Mouse (Mus musculus): ENCODE results near the gene Slc25a22. TPM values are rescaled to one million over a fixed set of nuclear protein-coding genes. Genes with fewer than 3 reads are reported as not detected.

The Slc25a22 gene
- total RNA-seq (2022): 100 to 1,000 TPM; 295 to 343 (median 318) TPM

DNA sequence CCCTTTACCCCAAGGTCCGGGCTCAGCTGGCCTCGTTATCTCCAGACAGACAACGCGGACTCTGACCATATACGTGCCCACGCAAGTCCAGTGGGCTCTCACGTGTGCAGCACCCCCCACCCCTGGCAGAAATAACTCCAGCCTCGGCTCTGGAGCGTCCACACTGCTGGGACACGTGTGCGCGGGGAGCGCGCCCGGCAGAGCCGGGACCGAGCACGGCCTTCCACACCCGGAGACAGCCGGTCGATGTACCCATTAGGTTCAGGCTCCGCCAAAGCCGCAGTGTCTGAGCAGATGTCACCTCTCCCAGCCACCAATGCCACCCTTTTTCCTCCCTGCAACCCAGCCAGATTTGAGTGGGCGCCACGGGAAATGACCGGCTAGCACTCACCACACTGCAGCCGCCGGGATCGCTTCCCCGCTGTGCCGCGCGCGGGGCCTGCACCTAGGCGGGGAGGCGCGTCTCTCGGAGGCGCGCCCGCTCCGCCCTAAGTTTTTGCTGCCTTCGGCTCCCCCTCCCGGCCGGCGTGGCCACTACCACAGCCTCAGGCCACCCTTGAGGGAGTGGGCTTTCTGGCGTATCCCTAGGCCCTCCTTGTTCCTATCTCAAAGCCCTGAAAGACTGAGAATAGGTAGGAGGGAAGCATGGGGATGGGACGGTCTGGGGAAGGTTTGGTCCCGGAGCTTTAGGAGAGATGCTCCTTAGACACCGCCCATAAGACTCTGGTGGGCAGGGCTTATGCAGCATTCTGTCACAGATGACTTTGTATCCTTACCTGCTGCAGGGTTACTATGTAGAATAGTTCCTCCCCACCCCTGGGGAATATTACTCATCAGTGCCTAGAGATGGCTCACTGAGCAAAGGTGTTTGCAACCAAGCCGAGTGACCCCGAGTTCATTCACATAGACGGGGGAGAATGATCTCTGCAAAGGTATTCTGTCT lies at the start of gene Slc25a22:
TSS of gene Slc25a22 (minus strand) at position 715 of the 943 bp plus-strand sequence.
- peak; percentile 33 to 76 for DNase-seq (ENCODE audit: low spot score in 2 of 2)

DNA sequence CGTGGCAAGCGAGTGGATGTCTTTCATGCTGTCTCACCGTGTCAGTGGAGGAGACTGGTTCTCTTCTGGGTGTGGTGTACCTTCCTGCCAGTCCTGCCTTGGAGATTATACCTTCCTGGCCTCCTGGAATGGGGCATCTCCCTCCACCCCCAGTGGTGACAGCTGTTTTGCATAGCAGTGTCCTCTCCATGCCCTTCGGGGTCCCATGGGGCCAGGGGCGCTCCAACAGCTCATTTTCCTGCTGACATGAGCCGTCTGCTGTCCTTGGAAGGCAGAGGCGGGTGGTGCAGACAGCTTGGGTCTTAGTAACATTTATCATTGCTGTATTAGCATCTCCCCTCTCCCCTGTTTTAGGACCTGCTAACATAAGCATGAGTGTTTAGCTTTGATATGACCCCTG lies 49.4 kb upstream of the Slc25a22 start:
- no peak for DNase-seq (ENCODE audit: low spot score in 2 of 2)

DNA sequence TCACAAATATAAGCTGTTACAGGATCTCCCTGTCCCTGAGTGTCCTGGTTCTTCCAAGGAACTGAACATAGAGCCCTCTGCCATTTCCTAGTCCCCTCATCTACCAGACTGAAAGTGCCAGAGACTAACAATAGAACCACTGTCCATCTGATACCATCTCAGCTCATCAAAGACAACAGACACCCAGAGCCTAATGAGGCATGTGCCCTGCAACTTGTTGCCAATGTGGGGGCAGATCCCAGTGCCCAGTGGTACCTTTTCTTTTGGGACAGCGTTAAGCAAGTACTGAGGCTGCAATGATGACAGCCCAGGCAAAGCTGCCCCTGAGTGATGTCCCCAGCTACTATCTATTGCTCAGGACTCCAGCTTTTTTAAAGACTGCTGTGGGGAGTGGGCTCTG lies 48.5 kb upstream of the Slc25a22 start:
- no peak for DNase-seq (ENCODE audit: low spot score in 2 of 2)

DNA sequence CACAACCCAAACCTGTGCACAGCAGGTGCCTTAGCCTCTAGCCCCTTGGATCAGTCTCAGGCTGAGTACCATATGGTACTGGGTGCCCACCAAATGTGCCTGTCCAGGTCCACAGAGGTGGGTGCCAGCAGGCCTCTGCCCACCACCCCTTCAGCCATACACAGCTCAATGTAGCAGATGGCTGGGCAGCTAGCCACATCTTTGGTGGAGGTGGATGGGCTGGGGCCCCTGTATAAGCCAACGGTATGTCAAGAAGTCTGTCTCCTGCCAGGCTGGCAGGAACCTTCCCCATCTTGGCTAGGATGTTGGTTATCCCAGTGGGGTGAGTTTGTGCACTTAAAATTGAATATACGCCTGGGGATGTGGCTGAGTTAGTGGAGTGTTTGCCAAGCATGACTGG lies 47.9 kb upstream of the Slc25a22 start:
- DNase-seq (ENCODE audit: low spot score in 2 of 2): no peak

DNA sequence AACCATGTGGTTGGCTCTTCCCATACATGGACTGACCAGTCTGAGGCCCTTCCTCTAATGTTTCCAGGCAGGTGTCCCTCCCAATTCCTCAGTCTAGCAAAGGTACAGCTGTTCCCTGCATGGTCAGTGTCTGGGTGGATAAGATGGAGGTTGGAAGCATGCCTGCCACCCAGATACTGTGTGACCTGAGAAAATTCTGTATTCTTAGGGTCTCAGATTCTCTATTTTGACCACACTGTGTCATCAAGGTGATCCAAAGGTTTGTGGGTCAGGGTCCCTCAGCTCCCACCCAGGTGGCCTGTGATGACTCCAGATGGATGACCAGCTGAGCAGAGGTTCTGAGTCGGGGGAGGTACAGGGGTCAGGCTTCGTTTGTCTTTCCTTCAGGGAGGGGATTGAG lies 47.5 kb upstream of the Slc25a22 start:
- DNase-seq (ENCODE audit: low spot score in 2 of 2): no peak

DNA sequence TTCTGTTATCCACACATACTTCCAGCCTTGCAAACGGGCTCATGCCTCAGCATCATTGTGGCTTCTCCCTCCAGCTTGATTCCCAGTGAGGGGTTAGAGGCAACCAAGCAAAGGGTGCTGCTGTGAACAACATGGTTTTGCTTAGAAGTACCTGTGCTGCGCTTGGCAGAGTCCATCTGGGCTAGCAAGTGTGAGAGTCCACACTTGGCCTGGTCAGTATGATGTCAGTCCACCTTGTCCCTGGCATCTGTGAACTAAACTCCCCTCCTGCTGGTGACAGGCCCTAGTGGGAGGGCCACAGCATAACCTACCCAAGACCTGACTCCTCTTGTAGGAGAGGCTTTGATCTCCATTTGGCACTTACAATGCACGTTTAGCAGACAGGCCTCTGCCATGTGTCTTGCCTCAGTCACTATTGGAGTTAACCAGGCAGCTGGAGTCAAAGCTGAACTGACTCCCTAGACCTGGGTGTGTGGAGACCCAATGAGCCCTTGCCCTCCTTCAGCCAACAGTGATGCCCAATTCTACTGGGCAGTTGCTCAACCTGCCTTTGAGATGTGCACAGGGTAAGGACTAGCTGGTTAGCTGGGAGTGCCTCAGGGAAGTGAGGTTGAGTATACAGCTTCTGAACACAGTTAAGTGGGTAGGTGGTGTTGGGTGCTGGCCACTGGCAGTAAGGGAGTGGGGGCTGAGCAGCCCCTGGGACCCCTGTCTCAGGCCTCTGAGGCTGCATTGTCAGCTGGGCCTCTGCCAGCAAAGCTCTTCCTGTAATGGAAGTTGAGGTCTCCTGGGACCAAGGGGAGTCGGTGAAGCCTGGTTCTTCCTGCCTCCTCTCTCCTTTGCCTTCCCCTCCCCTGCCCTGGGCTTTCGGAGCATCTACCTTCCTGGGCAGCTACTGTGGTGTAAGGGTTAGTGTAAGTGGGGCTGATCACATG lies 46.8 kb upstream of the Slc25a22 start:
- DNase-seq (ENCODE audit: low spot score in 2 of 2): no peak

DNA sequence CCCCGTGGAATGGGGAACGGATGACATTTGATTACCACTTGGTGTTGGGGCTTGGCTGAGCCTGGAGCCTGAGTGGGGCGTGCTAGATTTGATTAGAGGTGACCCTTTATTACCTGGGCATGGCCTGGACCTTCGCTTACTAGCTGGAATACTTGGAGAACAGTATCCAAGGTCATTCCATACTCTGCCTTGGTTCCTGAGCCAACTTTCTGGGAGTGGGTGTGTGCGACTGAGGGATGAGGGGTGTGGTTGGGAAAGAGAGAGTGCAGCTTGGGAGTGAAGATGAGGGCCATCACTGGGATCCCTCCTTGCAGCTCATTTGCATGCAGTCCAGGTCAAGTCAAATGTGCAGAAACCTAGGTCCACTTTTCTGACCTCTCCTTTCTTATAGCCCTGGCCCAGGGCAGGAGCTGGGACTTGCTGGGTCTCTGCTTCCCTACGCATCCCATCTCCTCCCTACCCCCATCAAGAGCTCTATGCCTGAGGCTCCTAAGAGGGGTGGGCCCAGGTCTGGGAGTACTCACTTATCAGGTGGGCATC lies 45.5 kb upstream of the Slc25a22 start:
- no peak for DNase-seq (ENCODE audit: low spot score in 2 of 2)

DNA sequence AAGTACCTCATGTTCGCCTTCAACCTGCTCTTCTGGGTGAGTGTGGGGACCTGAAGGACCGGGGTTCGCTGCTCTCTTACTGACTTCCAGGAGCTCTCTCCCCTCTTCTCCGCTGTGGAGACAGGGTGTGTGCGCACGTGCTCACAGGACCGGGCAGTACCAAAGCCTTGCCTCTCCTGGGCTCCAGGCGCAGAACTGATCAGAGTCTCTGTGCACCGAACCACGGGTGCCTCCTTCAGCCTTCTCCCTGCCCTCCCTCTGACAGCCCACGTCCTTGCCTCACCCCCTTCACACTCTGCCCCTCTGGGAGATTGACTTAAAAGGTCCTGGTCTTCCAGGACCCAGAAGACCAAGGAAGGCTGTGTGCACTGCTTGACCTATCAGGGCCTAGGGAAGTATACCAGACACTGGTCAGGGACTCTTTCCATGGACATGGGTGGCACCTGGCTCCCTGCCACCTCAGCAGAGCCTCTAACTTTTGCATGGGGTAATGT lies 44.9 kb upstream of the Slc25a22 start:
- DNase-seq (ENCODE audit: low spot score in 2 of 2): no peak

DNA sequence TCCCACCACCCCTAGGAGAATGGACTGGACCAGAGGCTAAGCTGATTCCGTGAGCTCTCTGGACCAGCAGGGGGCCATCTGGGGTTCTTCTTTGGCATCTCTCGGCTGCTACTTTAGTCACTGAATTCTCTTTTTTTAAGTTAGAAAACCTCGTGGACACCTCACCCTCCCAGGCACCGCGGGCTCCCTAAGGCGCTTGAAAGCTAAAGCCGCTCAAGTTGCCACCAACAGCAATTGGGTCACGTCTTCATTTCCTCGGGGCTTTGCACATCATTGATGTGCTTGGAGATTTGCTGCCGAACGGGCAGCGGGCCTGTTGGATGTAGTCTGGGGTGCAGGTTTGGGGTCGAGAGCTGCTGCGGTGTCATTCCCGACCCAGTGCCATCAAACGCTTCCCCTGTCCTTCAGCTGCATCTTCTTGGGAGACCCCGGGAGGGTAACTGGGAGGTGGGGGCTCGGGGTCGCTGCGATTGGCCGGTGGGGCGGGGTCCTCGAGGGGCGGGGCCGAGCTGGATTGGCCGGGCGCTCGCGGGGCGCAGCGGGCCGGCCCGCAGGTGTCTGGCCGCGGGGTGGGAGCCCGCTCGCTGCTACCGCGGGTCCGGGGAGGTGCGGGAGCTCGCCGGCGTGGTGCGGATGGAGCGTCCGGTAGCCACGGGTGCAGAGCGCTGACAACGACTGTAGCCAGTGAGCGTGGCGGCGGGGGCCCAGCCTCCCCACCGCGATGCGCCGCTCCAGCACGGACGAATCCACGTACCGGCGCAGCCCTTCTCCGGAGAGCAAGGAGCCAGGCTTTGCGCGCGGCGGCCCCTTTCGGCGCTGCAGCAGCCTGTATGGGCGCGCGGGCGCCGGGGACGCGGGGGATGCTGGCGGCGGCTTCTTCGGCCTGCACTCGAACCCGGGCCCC lies 44.1 kb upstream of the Slc25a22 start:
- no peak for DNase-seq (ENCODE audit: low spot score in 2 of 2)

DNA sequence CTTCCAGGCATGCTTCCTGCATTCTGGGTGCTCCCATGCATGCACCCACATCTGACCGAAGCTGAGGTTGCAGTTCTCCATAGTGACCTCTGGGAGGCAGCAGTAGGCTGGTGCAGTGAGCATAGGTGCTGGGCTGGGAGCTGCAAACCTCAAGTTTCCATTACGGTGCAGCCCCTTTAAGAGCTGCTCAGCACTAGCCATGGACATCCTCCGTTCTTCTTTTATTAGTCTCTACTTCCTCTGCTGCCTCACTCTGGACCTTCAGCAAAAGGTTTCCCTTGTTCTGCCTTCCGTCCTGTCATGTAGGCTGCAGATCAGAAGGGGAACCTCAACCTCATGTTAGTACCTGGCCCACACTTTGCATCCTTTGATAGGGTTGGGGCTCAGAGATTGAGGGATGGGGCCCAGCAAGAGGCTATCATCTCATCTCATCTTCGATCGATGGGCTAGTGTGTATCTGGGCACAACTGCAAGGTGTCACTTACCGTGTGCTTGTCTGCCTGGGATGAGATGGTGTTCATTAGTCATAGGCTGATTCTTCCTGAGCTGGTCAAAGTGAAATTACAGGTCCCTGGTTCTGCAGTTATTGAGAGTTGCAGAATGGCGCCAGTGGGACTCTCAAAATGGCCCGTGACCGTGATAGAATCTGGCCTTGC lies 43.3 kb upstream of the Slc25a22 start:
- peak in 1 of 2 experiments; percentile 75 for DNase-seq (ENCODE audit: low spot score in 2 of 2)

DNA sequence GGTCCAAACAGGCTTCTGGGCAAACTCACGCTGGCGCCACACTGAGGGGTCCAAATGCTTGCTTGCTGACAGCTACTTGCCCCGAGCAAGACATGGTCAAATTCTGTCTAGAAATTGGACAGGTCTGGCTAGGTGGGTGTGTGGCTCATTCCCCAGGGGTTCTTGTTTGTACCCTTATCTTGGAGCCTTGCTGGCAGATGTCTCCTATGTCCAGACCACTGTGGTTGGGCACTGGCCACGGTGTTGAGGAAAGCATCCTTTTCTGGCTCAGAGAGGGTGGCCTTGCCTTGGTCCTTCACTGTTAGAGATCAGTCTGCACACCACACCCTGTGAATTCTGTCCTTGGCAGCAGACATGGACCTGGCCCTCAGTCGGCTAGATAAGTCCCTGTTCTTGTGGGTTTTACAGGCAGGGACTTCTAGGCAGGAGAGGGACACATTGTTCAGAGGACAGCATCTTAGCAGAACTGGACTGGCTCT lies 40.6 kb upstream of the Slc25a22 start:
- no peak for DNase-seq (ENCODE audit: low spot score in 2 of 2)

DNA sequence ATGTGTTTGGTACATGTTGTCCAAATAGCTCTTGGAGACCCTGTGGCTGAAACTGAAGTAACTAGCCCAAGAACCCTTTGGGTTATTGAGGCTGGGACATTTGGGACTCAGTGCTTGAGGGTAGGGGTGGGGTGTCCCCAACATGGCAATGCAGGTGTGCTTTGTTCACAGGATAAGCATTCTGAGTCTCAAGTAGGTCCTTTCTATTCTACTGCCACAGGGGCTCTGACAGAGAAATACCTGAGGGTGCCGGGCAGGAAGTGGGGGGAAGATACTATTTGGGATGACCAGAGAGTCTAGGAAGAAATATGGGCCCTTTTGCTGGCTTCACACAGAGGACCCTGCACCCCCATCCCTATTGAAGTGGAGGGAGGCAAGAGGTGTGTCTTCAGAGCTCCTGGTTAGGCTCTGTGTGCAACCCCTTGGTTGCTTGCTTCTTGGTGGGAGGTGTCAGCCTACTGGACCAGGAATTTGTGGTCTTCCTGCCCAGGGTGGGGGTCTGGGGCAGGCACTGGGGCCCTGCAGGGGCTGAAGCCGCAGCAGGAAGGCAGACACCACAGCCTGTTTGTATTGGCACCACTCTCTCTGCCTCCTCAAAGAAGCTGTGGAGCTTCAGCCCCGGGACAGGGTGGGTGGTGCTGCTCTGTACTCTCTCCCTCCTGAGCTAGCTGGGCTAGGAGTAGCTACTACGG lies 40.0 kb upstream of the Slc25a22 start:
- no peak for DNase-seq (ENCODE audit: low spot score in 2 of 2)

DNA sequence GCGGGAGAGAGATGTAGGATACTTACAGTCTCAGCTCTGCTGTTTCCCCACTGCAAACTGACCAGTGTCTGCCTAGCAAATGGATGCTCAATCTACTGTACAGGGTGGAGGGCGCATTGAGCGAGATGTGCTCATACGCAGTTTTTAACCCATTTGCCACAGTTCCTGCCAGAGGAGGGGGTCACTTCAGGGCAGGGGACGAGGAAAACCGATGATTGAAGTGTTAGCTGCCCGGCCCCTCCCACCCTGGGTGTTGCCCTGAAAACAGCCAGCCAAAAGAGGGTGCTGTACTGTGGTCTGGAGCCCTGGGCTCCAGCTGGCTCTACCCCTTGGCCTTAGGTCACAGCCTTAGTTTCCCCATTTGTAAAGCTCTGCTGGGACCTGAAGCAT lies 39.3 kb upstream of the Slc25a22 start:
- no peak for DNase-seq (ENCODE audit: low spot score in 2 of 2)

DNA sequence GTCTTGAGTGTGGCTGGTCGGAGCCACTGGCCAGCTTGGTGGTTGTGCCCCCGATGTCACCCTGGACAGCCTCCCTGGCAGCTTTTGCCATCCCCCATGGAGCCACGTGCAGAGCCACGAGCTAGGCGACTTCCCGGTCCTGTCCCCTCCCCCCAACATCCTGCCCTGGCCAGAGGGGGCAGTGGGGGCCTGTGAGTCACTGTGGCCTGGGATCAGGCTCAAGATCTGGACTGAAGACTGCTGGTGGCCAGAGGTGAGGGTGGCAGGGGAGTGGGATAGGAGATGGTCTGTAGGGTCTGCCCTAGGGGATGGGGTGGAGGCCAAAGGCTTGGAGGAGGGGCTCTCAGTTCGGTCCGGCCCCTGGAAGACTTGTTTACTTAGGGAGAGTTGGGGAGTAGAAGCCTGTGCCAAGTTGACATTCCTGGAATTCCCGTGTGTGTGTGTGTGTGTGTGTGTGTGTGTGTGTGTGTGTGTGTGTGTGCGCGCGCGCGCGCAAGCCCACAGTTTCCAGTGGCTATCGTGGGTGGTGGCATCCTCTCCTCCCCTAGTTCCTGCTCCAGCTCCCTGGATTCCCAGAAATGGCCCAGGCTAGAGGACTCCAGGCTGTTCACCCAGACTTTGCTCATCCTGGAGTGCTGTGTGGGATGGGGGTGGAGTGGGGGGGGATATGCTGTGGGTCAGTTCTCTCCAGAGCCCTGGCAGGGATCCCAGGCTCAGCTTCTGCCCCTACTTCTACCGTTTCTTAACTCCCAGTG lies 38.7 kb upstream of the Slc25a22 start:
- DNase-seq (ENCODE audit: low spot score in 2 of 2): no peak

DNA sequence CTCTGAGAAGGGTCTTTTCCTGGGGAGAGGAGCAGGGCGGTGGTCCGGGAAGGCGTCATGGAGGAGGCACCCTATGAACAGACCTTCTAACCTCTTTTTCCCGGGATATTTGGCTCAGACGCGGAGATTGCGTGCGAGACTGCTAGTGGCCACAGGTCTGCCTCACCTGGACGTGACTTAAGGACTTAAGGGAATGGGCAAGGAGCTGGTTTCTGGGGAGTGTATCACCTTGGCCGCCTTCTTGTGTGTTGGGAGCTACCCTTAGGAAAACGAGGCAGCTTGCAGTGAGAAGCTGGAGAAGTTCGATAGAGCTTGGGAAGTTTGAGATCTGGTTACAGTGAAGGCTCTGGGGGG lies 38.1 kb upstream of the Slc25a22 start:
- no peak for DNase-seq (ENCODE audit: low spot score in 2 of 2)

DNA sequence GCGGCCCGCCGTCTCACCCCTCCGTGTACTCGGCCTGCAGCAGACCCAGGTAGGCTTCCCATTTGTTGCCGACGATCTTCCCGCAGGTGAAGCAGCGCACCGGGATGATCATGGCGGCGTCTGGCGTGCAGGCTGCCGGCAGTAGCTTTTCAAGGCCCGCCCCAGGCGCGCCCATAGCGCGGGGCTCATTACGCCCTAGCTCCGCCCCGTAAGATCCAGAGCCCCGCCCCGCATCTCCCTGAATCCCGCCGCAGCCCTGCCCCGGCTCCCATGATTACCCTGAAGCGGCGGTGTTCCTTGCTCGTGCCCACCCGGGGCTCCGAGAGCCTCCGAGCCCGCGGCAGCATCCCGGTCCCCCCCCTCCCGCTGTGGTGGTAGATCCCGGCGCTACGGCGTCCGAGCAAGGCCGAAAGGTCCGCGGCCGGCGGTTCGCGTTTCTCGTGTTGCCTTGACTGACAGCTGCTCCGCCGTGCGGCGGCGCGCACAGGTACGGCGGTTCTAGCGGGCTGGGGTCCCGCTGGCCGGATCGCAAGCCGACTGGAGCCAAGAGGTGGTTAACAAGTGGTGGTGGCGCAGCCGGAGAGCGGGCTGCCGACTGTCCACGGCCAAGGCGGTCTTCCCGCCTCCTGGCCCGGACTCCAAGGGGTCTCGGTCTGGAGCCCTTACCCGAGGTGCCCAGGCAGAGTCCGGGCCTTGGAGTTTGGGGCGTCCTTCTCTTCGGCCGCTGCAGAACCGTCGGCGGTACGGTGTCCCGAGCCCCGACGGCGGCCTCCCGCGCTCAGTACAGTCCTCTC lies 37.5 kb upstream of the Slc25a22 start, which contains the start of the genes Polr2l and Tspan4:
TSS of gene Polr2l (minus strand) at position 122 of the 794 bp plus-strand sequence.
TSS of gene Tspan4 (plus strand) at position 230 of the 794 bp plus-strand sequence.
- peak in 1 of 2 experiments; percentile 82 for DNase-seq (ENCODE audit: low spot score in 2 of 2)

DNA sequence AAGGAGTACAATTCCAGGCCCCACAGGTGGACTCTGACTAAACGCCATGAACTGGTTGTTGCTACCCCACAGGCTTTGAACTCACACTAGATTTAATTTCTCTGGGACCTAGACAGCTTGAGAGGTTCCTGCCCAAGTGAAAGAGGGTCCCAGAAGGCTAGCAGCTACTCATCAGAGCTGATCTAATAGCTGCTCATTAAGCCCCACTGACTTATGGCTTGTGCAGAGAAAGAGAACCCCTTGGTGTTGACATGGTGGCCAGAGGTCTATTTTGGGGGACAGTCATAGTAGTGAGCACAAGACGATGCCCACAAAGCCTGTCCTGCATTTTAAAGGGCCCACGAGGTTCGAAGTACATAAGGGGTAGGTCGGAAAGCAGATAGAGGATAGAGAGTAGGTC lies 36.5 kb upstream of the Slc25a22 start:
- no peak for DNase-seq (ENCODE audit: low spot score in 2 of 2)

DNA sequence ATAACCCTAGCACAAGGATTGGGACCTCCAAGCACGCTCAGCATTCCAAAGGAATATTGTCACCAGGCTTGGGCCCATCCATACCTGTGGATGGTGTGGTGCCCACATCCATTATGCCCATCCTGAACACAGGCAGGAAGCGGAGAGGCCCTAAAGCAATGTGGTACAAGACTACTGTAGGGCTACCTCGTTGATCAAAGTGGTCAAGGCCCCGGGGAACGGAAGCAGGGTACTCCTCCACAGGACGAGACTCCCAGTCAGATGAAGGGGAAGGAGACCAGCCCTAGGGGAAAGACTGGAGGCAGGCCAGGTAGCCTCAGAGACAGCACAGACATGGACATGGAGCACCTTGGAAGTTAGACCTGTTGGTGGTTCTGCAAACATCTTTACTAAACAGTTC lies 35.1 kb upstream of the Slc25a22 start:
- no peak for DNase-seq (ENCODE audit: low spot score in 2 of 2)
